Mouse (Mus musculus) heart, postnatal 36 days (tissue): ENCODE data around the gene Cab39l. TPM values are rescaled to one million over a fixed set of nuclear protein-coding genes. Genes with fewer than 3 reads are reported as not detected.

Experiments
- DNase-seq, 2 experiments: peaks; one replicate each; pipeline ENCODE4 v3.0.0; 2021 to 2022
- intact Hi-C: fragments of 180-260 bp; cut with DNase I; formaldehyde crosslinking; loops from one replicate; pipeline ENCODE4 v1.15.1; 2025
- total RNA-seq, 2 experiments: library from RNA; stranded (reverse); gene quantifications; 2 replicates each; pipeline ENCODE4 v1.2.3; 2021

The Cab39l gene
- total RNA-seq, 2 experiments from 2014 or later = 23.5 to 24.3 TPM

DNA sequence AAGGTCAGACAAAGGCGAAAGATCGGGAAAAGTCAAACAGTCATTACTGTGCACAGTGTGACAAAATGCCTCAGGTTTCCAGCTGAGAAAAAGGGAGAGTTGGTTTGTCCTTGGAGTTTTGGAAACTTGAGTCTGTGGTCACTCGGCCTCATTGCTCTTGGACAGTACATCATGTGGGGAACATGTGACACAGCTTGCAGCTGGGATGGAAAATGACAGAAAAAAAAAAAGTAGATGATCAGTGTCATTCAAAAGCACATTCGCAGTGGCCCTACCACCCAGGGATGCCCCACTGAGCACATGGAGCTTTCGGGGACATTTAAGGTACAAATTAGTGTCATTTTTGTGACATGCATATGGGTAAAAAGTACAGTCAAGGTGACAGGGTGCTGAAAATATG lies 57.2 kb downstream of the Cab39l start:
- DNase-seq = no peak
- intact Hi-C loops = no loop called here

GRCm38 (mm10) chr14:59504831-59505230 lies 64.1 kb downstream of the Cab39l start:
- DNase-seq = no peak
- intact Hi-C loops = no loop called here

- intact Hi-C loops = no loop called here
- DNase-seq = no peak
Observed at GRCm38 (mm10) chr14:59506139-59506538, 65.4 kb downstream of the Cab39l start.

- DNase-seq = no peak
- intact Hi-C loops = no loop called here
Observed at GRCm38 (mm10) chr14:59513922-59514444, 73.2 kb downstream of the Cab39l start.

GRCm38 (mm10) chr14:59525843-59526242 lies 85.1 kb downstream of the Cab39l start:
- intact Hi-C loops = no loop called here

GRCm38 (mm10) chr14:59530801-59531200 lies 90.0 kb downstream of the Cab39l start:
- intact Hi-C loops = no loop called here
- DNase-seq = no peak

More at GRCm38 (mm10) chr14:59525843-59526242, 85.1 kb downstream of the Cab39l start:
- no peak for DNase-seq

- intact Hi-C loops = no loop called here
Observed at GRCm38 (mm10) chr14:59532986-59533385, 92.2 kb downstream of the Cab39l start.

GRCm38 (mm10) chr14:59533908-59534307 lies 93.1 kb downstream of the Cab39l start:
- intact Hi-C loops = no loop called here
- no peak for DNase-seq

More at GRCm38 (mm10) chr14:59532986-59533385, 92.2 kb downstream of the Cab39l start:
- no peak for DNase-seq

DNA sequence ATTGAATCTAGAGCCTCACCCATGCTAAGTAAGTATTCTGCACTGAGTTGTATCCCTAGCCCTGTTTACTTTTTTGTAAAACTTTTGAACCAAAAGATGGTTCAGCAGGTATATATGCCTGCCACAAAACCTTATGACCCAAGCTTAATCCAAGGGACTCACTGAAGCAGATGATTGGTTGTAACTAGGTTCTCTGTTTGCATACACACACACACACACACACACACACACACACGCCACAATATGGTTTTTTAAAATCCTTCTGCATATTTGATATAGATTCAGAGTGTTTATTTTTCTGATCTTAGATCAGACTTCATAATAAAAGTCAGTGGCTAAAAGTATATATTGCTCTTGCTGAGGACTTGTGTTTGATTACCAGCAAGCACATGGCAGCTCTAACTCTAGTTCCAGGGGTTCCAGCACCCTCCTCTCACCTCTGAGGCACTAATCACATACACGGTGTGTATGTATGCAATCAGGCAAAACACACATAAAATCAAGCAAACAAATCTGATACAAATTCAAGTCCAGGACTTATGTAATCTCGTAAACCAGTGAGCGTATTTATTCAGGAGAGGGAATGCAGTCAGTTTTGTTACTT lies 97.2 kb downstream of the Cab39l start:
- DNase-seq = no peak
- intact Hi-C loops = no loop called here

DNA sequence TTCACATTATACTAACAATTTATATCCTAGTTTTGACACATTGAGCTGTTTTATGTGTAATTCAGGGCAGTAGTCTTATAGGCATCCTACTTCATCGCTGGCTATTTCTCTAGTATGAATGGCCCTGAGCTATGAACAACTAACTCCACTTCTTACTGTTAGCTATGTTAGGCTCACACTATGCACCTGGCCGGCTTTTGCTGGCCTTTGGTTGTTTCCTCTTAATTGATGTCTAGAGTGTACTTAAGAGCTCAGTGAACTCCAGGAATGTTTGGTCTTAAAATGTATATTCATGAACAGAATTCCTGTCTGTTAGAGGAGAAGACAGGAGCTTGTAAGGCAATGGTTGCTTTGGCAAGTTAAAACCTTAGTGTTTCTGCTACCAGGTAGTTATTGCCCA lies 99.5 kb downstream of the Cab39l start:
- intact Hi-C loops = no loop called here
- no peak for DNase-seq

DNA sequence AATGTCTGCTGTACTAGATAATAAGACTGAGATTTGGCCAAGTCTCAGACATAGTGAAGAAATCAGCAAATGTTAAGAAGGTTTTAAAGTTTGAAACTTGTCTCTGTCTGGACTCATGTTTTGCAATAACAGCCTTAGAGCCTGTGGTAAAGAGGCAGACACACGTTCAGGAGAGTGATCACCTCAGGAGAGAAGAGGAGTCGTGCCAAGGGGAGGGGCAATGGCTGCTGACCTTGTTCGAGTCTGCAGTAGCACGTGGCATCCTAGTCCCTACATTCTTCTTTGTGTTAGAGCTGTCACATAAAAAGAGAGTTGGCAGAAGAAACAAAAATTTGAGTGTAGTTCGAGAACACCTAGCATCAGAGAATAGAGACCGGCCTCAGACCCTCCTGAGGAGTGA lies 100.0 kb downstream of the Cab39l start:
- intact Hi-C loops = no loop called here
- DNase-seq = no peak

DNA sequence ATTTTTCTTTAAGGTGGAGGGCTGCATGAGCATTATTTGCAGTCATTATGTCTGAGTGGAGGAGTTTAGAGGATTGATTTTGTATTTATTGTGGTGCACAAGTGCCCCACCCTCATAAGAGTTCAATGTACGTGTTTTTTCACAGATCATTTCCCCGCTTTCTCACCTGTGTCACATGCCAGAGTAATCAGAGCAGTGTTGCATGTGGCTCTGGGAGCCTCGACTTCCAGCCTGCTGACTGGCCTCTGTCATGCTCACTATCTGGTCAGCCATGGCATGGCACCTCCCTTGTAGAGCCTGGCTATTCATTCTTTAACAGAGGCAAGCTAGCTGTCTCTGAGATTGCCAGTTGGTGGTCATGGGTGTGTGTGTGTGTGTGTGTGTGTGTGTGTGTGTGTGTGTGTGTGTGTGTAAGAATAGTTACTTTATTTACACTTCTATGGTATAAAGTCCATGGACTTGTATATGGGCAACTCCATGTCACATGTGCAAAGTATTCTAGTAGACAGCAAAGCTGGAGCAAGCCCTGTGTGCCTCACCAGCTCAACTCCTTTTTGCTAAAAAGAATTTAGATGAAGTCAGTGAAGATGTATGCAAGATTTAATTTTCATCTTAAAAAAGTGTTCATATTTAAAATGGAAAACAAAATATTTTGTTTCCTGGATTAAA lies 102.5 kb downstream of the Cab39l start:
- DNase-seq = no peak
- intact Hi-C loops = no loop called here

DNA sequence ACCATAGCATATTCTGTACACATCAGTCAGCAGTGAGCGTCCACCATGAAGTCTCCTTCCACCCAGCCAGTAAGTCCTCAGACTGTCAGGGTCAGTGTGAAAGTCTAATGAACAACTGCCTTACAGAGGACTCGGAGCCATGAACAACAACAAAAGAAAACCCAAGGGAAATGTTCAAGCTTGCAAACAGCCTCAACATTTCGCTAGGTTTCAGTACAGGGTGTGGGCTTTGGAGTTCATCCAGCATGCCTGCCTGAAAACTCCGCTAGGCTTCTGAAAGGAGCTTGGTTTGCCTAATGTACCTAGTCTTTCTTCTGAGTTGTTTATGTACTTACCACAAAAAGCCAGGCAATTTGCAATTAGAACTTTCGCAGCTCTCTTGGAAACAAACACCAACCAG lies 103.2 kb downstream of the Cab39l start:
- intact Hi-C loops = no loop called here
- peak in 1 of 2 experiments; percentile 27 for DNase-seq

GRCm38 (mm10) chr14:59546162-59546880 lies 105.5 kb downstream of the Cab39l start:
- intact Hi-C loops = no loop called here
- DNase-seq = no peak

- DNase-seq = no peak
- intact Hi-C loops = no loop called here
Observed at GRCm38 (mm10) chr14:59547530-59547929, 106.8 kb downstream of the Cab39l start.

GRCm38 (mm10) chr14:59548532-59548931 lies 107.8 kb downstream of the Cab39l start:
- intact Hi-C loops = no loop called here

GRCm38 (mm10) chr14:59549106-59549505 lies 108.3 kb downstream of the Cab39l start:
- intact Hi-C loops = no loop called here
- DNase-seq = peak; percentile 75 to 79

More at GRCm38 (mm10) chr14:59548532-59548931, 107.8 kb downstream of the Cab39l start:
- no peak for DNase-seq

- intact Hi-C loops = no loop called here
- peak in 1 of 2 experiments; percentile 22 for DNase-seq
Observed at GRCm38 (mm10) chr14:59550841-59551240, 110.1 kb downstream of the Cab39l start.

DNA sequence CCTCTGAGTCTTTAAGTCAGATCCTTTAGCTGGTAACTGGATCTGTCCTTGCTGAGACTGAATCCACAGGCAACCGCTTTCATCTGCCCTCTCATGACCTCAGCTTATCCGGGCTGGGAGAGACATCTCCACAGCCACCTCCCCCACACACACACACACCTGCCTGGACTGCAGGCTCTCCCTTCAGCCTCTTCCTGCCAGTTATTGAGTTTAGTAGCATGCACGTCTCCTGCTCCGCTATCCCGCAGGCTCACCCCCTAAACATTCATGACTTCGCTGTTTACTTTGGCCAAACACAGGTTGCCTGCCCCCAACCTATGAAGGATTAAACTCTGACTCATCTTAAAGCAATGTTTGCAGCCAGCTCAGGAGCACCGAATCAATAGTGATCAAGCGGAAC lies 111.2 kb downstream of the Cab39l start:
- DNase-seq = no peak
- intact Hi-C loops = no loop called here

DNA sequence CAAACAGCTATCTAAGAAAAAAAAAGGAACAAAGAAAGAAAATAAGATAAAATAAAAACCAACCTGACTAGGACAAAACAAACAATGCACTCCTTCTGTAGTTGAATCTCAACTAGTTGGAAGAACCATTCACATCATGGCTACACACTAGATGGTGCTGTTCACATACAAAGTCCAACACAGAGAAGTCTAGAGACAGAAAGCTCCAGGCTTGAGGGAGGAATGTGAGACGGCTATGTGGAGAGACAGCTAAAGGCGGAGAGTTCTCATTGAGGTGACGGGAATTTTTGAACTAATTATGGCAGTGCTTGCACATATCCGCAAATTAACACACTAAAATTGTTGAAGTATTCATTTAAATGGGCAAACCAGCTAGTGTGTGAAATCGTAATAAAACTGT lies 113.3 kb downstream of the Cab39l start:
- DNase-seq = no peak
- intact Hi-C loops = no loop called here

GRCm38 (mm10) chr14:59555018-59555417 lies 114.2 kb downstream of the Cab39l start:
- DNase-seq = no peak
- intact Hi-C loops = loop anchor here (5.0 kb wide), 1 partner anchor 223 kb away; no protein-coding TSS in a partner anchor
